Mouse (Mus musculus): Measurements from ENCODE around the gene Foxred2. TPM values are rescaled to one million over a fixed set of nuclear protein-coding genes. Genes with fewer than 3 reads are reported as not detected.
A peak's percentile ranks its signal among the peaks of the same experiment; 100 is the strongest.

Gene Foxred2
- total RNA-seq (2021), result 1 to 10 TPM; 2.7 TPM
- long read RNA-seq, experiment 1, result 0 reads
- long read RNA-seq, experiment 2, full-length matches to known transcripts, result 1 of 1 reads
- long read RNA-seq, experiment 2, partial matches to known transcripts, result 0 of 1 reads
- long read RNA-seq, experiment 2, other reads (novel, unspliced or antisense), result 0 of 1 reads

DNA sequence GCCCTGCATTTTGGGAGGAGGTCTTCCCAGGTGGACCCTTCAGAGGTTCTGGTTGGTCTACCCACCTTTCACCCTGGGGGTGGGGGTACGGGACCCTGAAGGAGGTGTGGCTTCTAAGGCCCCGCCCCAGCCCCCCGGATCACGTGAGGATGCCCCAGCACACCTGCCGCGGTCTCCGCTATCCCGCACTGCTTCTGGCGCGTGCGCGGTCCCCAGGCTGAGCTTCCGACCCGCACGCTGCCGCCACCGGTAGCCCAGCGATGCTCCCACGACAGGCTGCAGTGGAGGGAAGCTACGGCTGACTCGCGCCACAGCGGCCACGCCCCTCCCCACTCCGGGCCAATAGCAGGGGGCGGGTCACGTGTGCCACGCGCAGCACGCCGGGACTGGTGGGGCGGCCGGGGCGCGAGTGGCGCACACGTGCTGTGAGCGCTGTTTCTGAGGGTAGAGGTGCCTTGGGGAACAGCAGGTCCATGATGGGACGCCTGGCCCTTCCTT lies at the start of gene Foxred2:
Gene Foxred2 (minus strand): TSS at position 319 of the 498 bp plus-strand sequence.
- peak; percentile 90 to 94 for DNase-seq

DNA sequence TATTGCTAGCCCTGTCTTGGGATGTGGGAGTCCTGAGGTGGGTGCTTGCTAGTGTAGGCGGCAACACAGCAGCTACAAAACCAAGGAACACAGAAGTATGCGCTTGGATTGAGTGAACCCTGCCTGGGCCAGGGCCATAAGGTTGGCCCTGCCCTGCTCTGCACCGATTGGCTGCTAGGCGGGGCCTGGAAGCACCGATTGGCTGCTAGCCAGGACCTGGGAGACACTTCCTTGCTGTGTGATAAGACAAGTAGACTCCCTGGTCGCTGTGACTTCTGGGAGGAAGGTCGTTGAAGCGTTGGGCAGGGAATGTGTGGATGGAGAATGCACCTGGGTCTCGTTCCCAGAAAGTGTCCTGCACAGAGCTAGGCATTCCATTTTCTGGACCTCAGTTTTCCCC lies 47.4 kb upstream of the Foxred2 start:
- DNase-seq, result peak; percentile 24 to 46

- no peak for DNase-seq
Observed at GRCm38 (mm10) chr15:78001400-78001799, 44.9 kb upstream of the Foxred2 start.

DNA sequence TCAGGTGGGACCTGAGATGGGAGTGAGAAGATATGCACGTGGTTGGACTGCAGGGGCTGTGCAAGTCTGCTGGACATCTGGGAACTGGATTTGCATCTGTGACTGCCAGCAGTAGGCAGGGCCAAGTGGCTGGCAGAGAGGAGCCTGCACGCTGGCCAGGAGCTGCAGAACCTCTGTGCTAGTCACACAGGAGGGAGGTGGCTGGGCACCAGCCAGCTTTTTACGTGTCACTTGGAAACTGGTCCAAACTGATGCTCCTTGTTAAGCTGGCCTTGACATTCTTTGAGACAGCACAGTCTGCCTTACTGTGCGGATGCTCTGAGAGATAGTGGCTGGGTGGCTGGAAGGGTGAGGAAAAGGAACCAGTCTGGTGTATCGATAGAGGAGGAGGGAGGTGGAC lies 32.0 kb upstream of the Foxred2 start:
- peak; percentile 90 to 91 for DNase-seq

- no peak for DNase-seq
Observed at GRCm38 (mm10) chr15:77983391-77983790, 26.9 kb upstream of the Foxred2 start.

- DNase-seq, result peak; percentile 82 to 86
Observed at GRCm38 (mm10) chr15:77982195-77982939, 25.8 kb upstream of the Foxred2 start.

GRCm38 (mm10) chr15:77981181-77981680 lies 24.7 kb upstream of the Foxred2 start:
- DNase-seq, result peak; percentile 61 to 82

- DNase-seq, result no peak
Observed at GRCm38 (mm10) chr15:77979427-77979865, 22.9 kb upstream of the Foxred2 start.

GRCm38 (mm10) chr15:77977663-77978062 lies 21.1 kb upstream of the Foxred2 start:
- peak; percentile 82 to 84 for DNase-seq

DNA sequence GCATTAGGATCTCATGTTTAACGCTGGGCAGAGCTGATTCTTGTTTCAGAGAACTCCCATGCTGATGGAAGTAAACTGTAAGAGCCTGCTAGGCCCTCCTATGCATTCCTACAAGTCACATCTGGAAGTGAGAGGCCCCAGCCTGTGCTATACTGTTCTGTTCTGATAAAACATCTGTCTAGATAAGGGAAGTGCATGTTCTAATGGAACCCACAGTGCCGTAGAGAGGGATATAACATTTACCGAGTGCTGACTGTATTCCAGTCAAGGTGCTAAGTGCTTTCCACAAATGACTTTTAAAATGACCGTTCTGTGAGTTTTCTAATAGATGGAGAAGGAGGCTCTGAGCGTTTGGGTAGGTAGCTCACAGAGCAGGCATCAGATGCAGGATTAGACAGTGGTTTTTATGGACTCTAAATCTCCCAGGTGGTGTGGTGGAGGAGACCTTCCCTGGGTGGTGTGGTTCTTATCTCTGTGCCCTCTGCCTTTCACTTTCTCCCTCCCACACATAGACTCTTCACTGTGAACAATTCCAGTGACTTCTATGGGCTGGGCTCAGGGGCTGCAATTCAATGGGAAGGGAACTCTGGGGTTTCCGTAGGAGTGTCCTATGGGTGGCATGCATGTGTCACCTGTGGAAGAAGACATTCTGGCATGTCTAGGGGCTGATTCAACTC lies 17.8 kb upstream of the Foxred2 start:
- DNase-seq, result no peak

GRCm38 (mm10) chr15:77970470-77971292 lies 14.2 kb upstream of the Foxred2 start, which contains the start of gene Eif3d:
Eif3d (minus strand) TSS chr15:77970813.
- peak; percentile 96 for DNase-seq

DNA sequence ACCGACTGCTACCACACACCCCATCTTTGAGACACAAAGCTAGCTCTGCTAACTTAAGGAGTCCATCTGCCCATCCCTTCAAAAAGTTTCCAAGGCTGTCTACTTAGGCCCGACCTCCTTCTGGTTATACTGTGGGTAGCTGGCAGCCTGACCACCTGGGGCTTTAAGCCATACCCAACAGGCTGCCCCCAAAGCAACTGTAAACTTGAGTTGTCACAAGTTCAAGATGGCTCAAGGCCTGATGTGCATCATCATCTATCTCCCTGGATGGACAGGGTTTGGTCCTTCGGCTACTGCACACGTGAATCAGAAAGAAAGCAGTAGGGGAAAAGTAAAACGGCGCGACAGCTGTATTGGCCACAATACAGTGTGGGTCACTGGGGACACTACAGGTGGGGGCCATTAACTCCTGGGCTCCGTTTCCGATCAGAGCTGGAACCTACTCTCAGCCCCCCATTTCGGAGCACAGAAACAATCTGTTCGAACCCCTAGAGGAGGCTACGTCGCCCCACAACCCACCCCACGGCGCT lies 13.5 kb upstream of the Foxred2 start:
- DNase-seq, result no peak

DNA sequence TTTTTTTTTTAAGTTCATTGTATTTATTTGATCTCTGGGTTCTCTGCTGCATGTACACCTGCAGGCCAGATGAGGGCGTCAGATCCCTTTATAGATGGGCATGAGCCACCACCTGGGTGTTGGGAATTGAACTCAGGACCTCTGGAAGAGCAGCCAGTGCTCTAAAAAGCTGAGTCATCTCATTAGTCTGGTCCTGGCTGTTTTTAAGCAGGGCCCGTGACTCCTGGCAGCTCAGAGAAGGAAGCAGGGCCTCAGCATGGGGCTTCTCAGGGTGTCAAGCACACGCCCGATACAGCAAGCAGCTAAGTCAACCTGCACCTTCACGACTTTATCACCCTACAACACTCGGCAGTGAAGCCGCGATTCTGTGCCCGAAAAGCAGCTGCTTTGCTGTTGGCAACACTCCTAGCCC lies 8.6 kb upstream of the Foxred2 start:
- no peak for DNase-seq

- no peak for DNase-seq
Observed at GRCm38 (mm10) chr15:77962447-77962846, 5.9 kb upstream of the Foxred2 start.

GRCm38 (mm10) chr15:77960693-77961092 lies 4.2 kb upstream of the Foxred2 start:
- no peak for DNase-seq

DNA sequence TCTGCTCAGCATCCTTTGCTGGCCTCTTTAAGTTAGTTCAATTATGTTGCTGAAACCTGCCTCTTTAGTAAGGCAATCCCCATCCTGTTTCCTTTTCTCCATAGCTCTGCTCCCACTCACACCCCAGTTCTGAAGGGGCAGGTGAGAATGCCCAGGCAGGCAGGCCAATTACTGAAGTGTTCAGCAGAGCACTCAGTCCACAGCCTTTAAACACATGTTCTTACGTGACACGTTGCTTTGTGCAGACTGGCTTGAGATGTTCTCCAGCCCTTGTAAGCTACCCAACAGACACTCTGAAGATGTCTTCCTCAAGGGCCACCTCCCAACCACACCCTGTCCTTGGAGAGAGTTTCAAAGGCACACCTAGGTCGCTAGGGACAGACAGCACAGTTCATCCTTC lies 1.5 kb upstream of the Foxred2 start:
- no peak for DNase-seq

DNA sequence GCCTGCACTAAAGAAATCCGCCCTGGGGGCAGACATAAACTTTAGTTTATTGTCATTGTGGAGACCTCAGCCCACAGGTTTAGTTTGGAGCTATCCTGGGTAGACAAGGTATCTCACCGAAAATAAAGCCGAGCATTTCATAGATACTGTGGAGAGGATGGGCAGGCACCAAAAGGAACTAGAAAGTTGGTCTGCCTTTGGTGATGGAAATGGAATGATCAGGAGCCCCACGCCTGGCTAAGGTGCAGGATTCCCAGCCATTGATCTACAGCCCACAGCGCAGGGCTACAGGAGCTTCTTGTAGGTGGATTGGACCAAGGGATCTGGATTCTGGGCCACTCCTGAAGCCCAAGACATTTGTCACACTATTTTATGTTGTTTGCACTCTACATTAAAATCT lies 1.1 kb upstream of the Foxred2 start:
- no peak for DNase-seq

GRCm38 (mm10) chr15:77955440-77956403 lies 800 bp downstream of the Foxred2 start:
- peak in 1 of 2 experiments; percentile 20 for DNase-seq

- no peak for DNase-seq
Observed at GRCm38 (mm10) chr15:77954362-77954761, 2.2 kb downstream of the Foxred2 start.

GRCm38 (mm10) chr15:77952921-77953320 lies 3.6 kb downstream of the Foxred2 start:
- no peak for DNase-seq

All from adrenal gland, postnatal 36 days (tissue).